10 mouse cellular contexts compared by ENCODE assay signal in the genomic region with DNA sequence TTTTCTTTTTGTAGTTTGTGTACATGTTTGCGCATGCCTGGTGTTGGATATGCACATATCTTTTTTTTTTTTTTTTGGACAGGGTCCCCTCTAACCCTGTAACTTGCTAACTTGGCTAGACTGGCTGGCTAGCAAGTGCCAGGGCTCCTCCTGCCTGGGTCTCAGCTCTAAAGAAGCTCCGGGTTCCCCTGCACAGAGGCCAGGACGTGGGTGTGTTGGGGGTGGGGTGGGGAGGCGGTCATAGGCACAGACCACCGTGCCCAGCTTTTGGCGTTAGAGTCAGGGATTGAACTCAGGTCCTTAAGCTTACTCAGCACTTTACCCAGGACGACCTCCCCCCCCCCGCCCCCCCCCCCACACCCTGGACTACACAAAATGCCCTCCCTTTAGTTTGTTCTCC. TPM values are rescaled to one million over a fixed set of nuclear protein-coding genes. Genes with fewer than 3 reads are reported as not detected.
DNase-seq lines count a peak whose midpoint lies in the region; ATAC-seq and TF ChIP-seq lines count a peak whose summit lies in the region.
"Had no signal": no experiment of that assay in that cellular context is flagged by ENCODE, and none has a peak within 500 bp of the region (broad histone marks: within the 10 kb centered on the region; RNA-seq: fewer than 3 reads in every experiment).

No protein-coding gene starts in this region.

- TF ChIP-seq POLR2A in olfactory bulb, adult 2 months (IDR thresholded peaks at IDR 0.05; ENCODE audit: insufficient read depth, low read depth, low read length) = no peak

- ATAC-seq in lung, embryonic 16.5 days (ENCODE audit: low read depth) = no peak
- ATAC-seq in forebrain, embryonic 14.5 days = no peak
- no peak for ATAC-seq in limb, embryonic 15.5 days (ENCODE audit: insufficient number of reproducible peaks, low FRiP score, low TSS enrichment, low read depth)
- ATAC-seq in monocyte, adult 5-6 weeks (replicated peaks; ENCODE audit: insufficient number of reproducible peaks, low FRiP score, low TSS enrichment, poor library complexity, severe bottlenecking) = no peak

- no peak for TF ChIP-seq CTCF in olfactory bulb, adult 2 months (IDR thresholded peaks at IDR 0.05; ENCODE audit: insufficient read depth, low read depth, low read length)

- no peaks in the 10 kb centered on the region for H3K9me3 ChIP-seq in lung, embryonic 16.5 days (ENCODE audit: control insufficient read depth, low read length)
- H3K9me3 ChIP-seq in forebrain, embryonic 14.5 days (replicated peaks; ENCODE audit: control insufficient read depth, low read length) = no peaks in the 10 kb centered on the region
- no peaks in the 10 kb centered on the region for H3K9me3 ChIP-seq in limb, embryonic 15.5 days

- peak overlapping the region; percentile 97 for H3K4me2 ChIP-seq in lung, embryonic 16.5 days (ENCODE audit: low read depth, low read length)
- peak overlapping the region; percentile 81 for H3K4me2 ChIP-seq in forebrain, embryonic 14.5 days (ENCODE audit: low read length)
- peak overlapping the region; percentile 71; the same call in 1 of the 2 replicates for H3K4me2 ChIP-seq in limb, embryonic 15.5 days

- DNase-seq in lung, postnatal 14 days = no peak
- no peak for DNase-seq in forebrain, embryonic 14.5 days (ENCODE audit: low spot score)
- DNase-seq in T-cell, adult 2 months (ENCODE audit: low spot score) = no peak
- no peak for DNase-seq in layer of hippocampus, postnatal 10 days (ENCODE audit: low spot score in 2 of 2)
- DNase-seq: layer of hippocampus, adult 9-11 months had no signal

- no peaks in the 10 kb centered on the region for H3K27me3 ChIP-seq in lung, embryonic 16.5 days (ENCODE audit: control insufficient read depth, insufficient read depth, low read depth, low read length)
- no peaks in the 10 kb centered on the region for H3K27me3 ChIP-seq in forebrain, embryonic 14.5 days (replicated peaks; ENCODE audit: control insufficient read depth, insufficient read depth, low read length)
- 0 out of 2 replicates have a peak, but pooled peaks cover 3% of the 10 kb centered on the region for H3K27me3 ChIP-seq in limb, embryonic 15.5 days

- no peak overlapping the region; the same call in 1 of the 2 replicates for H3K4me3 ChIP-seq in lung, embryonic 16.5 days (ENCODE audit: low read length)
- no peak overlapping the region for H3K4me3 ChIP-seq in forebrain, embryonic 14.5 days (ENCODE audit: low read depth, low read length)
- peak overlapping the region; percentile 92 for H3K4me3 ChIP-seq in limb, embryonic 15.5 days
- peak overlapping the region; percentile 90 for H3K4me3 ChIP-seq in olfactory bulb, adult 2 months (ENCODE audit: insufficient read depth, low read depth, low read length)

- H3K36me3 ChIP-seq in lung, embryonic 16.5 days (ENCODE audit: control insufficient read depth, insufficient read depth, low read length) = peaks cover 7% of the 10 kb centered on the region
- peaks cover 13% of the 10 kb centered on the region for H3K36me3 ChIP-seq in forebrain, embryonic 14.5 days (ENCODE audit: control insufficient read depth, insufficient read depth, low read length)
- peaks cover 10% of the 10 kb centered on the region; the same call in 1 of the 2 replicates for H3K36me3 ChIP-seq in limb, embryonic 15.5 days

- 60% methylated on average over 6 of the region's 8 CpGs for WGBS in lung, embryonic 16.5 days
- WGBS in forebrain, embryonic 14.5 days = 40% methylated on average over 7 of the region's 8 CpGs
- WGBS in limb, embryonic 15.5 days = 41% methylated on average over 8 of the region's 8 CpGs
- WGBS in olfactory bulb, adult 2 months = 20% methylated on average over 8 of the region's 8 CpGs

- no peak overlapping the region for H3K27ac ChIP-seq in lung, embryonic 16.5 days (ENCODE audit: low read length)
- H3K27ac ChIP-seq in forebrain, embryonic 14.5 days (ENCODE audit: low read depth, low read length) = no peak overlapping the region
- H3K27ac ChIP-seq in limb, embryonic 15.5 days = no peak overlapping the region
- no peak overlapping the region for H3K27ac ChIP-seq in olfactory bulb, adult 2 months (ENCODE audit: insufficient read depth, low read depth, low read length)

- no peak overlapping the region for H3K9ac ChIP-seq in lung, embryonic 16.5 days (ENCODE audit: low read length)
- H3K9ac ChIP-seq in forebrain, embryonic 14.5 days (ENCODE audit: low read length) = 0 out of 2 replicates have a peak overlapping the region, but pooled peaks have one; percentile 29
- no peak overlapping the region for H3K9ac ChIP-seq in limb, embryonic 15.5 days

- peaks cover 14% of the 10 kb centered on the region for H3K4me1 ChIP-seq in lung, embryonic 16.5 days (replicated peaks; ENCODE audit: control insufficient read depth, insufficient read depth, low read length)
- peaks cover 12% of the 10 kb centered on the region for H3K4me1 ChIP-seq in forebrain, embryonic 14.5 days (ENCODE audit: control insufficient read depth, insufficient read depth, low read length)
- peaks cover 18% of the 10 kb centered on the region for H3K4me1 ChIP-seq in limb, embryonic 15.5 days
- H3K4me1 ChIP-seq in olfactory bulb, adult 2 months (ENCODE audit: control insufficient read depth, insufficient read depth, low read length) = peaks cover 16% of the 10 kb centered on the region

RNA-seq across cellular contexts. Expression of a gene that starts 1.1 kb away (rescaled TPM):
- 23.9 and 26.1 TPM in 2 replicates for polyA plus RNA-seq in lung, embryonic 16.5 days (2015; fragmentation: Nextera tagmentation; extraction: Ambion mirVana)
- 40.5 and 43.1 TPM in 2 replicates for polyA plus RNA-seq in forebrain, embryonic 14.5 days (2014; fragmentation: Nextera tagmentation; extraction: Ambion mirVana)
- polyA plus RNA-seq in limb, embryonic 15.5 days (2015; fragmentation: Nextera tagmentation; extraction: Ambion mirVana) = 29.6 and 30.5 TPM in 2 replicates
- not detected in 2 replicates for polyA plus RNA-seq in olfactory bulb, adult 2 months (2012; ENCODE audit: insufficient read depth, insufficient read length, low replicate concordance, missing spikeins)
- total RNA-seq in monocyte, adult 5-6 weeks (2017) = 12.8 to 20.7 TPM (median 13.0 TPM) in 3 replicates
- total RNA-seq in layer of hippocampus, postnatal 10 days (2021) = 10 to 100 TPM; 67.8 to 79.1 TPM

RNA-seq across cellular contexts. Expression of a gene that starts 27.6 kb away (rescaled TPM):
- 9.5 and 10.6 TPM in 2 replicates for polyA plus RNA-seq in lung, embryonic 16.5 days (2015; fragmentation: Nextera tagmentation; extraction: Ambion mirVana)
- polyA plus RNA-seq in forebrain, embryonic 14.5 days (2014; fragmentation: Nextera tagmentation; extraction: Ambion mirVana) = 37.1 and 42.8 TPM in 2 replicates
- polyA plus RNA-seq in limb, embryonic 15.5 days (2015; fragmentation: Nextera tagmentation; extraction: Ambion mirVana) = 13.6 and 15.9 TPM in 2 replicates
- polyA plus RNA-seq in olfactory bulb, adult 2 months (2012; ENCODE audit: insufficient read depth, insufficient read length, low replicate concordance, missing spikeins) = not detected in 2 replicates
- total RNA-seq in monocyte, adult 5-6 weeks (2017) = 3.4 to 4.2 TPM (median 3.6 TPM) in 3 replicates
- 10 to 100 TPM; 34.5 to 34.7 TPM for total RNA-seq in layer of hippocampus, postnatal 10 days (2021)

RNA-seq across cellular contexts. Expression of a gene that starts 42.9 kb away (rescaled TPM):
- polyA plus RNA-seq in lung, embryonic 16.5 days (2015; fragmentation: Nextera tagmentation; extraction: Ambion mirVana) = 22.3 and 23.6 TPM in 2 replicates
- polyA plus RNA-seq in forebrain, embryonic 14.5 days (2014; fragmentation: Nextera tagmentation; extraction: Ambion mirVana) = 15.2 and 17.4 TPM in 2 replicates
- 20.6 and 21.6 TPM in 2 replicates for polyA plus RNA-seq in limb, embryonic 15.5 days (2015; fragmentation: Nextera tagmentation; extraction: Ambion mirVana)
- polyA plus RNA-seq in olfactory bulb, adult 2 months (2012; ENCODE audit: insufficient read depth, insufficient read length, low replicate concordance, missing spikeins) = not detected in 2 replicates
- 5.1 to 17.3 TPM (median 9.7 TPM) in 3 replicates for total RNA-seq in monocyte, adult 5-6 weeks (2017)
- 10 to 100 TPM; 55.5 to 61.9 TPM for total RNA-seq in layer of hippocampus, postnatal 10 days (2021)

RNA-seq across cellular contexts. Expression of a gene that starts 45.8 kb away (rescaled TPM):
- 0.06 and 0.19 TPM in 2 replicates for polyA plus RNA-seq in lung, embryonic 16.5 days (2015; fragmentation: Nextera tagmentation; extraction: Ambion mirVana)
- polyA plus RNA-seq in forebrain, embryonic 14.5 days (2014; fragmentation: Nextera tagmentation; extraction: Ambion mirVana) = 0.07 TPM in 1 of 2 replicates, not detected in the other
- polyA plus RNA-seq in limb, embryonic 15.5 days (2015; fragmentation: Nextera tagmentation; extraction: Ambion mirVana) = 0.06 TPM in 1 of 2 replicates, not detected in the other
- not detected in 2 replicates for polyA plus RNA-seq in olfactory bulb, adult 2 months (2012; ENCODE audit: insufficient read depth, insufficient read length, low replicate concordance, missing spikeins)
- 0.49 TPM in 1 of 3 replicates, not detected in the others for total RNA-seq in monocyte, adult 5-6 weeks (2017)
- under 1 TPM; 0.14 to 0.16 TPM for total RNA-seq in layer of hippocampus, postnatal 10 days (2021)
- polyA plus RNA-seq: erythroblast, embryonic 14.5 days had no signal

Comparison
In these comparisons a context has a peak if more than half of its experiments do, and no peak if none do; other contexts are left out.
1. H3K4me3 ChIP-seq: peak in limb, embryonic 15.5 days (single experiment) and olfactory bulb, adult 2 months (single experiment); none in lung, embryonic 16.5 days (single experiment) and forebrain, embryonic 14.5 days (single experiment).
2. RNA of a gene that starts 27.6 kb away (polyA plus RNA-seq): 37.1 to 42.8 TPM in forebrain, embryonic 14.5 days, 13.6 to 15.9 TPM in limb, embryonic 15.5 days and 9.5 to 10.6 TPM in lung, embryonic 16.5 days; not detected in olfactory bulb, adult 2 months; every median in the first group is over 10 times any median in the second.
3. Peak in every context shown above with its lines, with median percentiles within 50 percentile points of each other: H3K4me2 ChIP-seq.